Mouse (Mus musculus) thymus, adult 2 months (tissue): ENCODE results near the gene Gm13030.

Experiments
- CTCF ChIP-seq: fragments of 200-500 bp; IDR thresholded peaks from 2 replicates; pipeline ENCODE4 v1.5.1; 2012; ENCODE audit warnings: mild to moderate bottlenecking, control low read depth, low read length, moderate library complexity, borderline replicate concordance; ENCODE audit not compliant: control insufficient read depth, poor library complexity, insufficient read depth; ENCODE audit errors: extremely low read depth
- POLR2A ChIP-seq: fragments of 200-500 bp; IDR thresholded peaks from 2 replicates; pipeline ENCODE4 v1.6.1; 2012; ENCODE audit warnings: mild to moderate bottlenecking, low read length, control low read depth, moderate library complexity; ENCODE audit not compliant: control insufficient read depth, poor library complexity, insufficient read depth; ENCODE audit errors: extremely low read depth

DNA sequence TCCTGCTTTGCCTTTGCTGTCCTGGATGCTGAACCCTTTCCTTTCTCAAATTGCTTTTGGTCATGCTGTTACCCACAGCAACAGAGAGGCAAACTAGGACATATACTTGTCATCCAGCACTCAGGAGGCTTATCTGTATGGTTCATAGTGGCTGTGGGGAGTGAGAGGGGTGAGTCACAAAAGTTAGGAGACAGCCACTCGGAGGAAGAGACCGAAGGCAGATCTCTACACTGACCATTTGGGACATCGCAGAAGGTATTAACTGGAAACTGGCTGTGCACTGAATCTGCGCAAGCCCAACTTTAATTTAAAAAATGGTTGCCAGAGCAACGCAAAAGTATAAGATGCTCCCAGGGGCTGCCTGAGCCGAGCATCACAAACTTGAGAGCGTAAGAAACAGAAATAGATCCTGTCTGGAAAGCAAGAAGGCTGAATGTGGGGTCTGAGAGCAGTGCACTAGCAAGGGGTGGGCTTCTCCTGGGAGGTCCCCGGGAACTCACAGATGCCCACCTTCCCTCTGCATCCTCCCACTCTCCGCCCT, 18.6 kb downstream of the Gm13030 start:
- no peak for TF ChIP-seq CTCF
- TF ChIP-seq POLR2A = no peak
